Mouse (Mus musculus) c-Kit-positive CD71-positive TER-119-negative erythroid progenitor cells, embryonic 14.5 days (primary cell): ENCODE data around the gene Igfbp4.

Experiments
- DNase-seq: peaks from one replicate; pipeline ENCODE4 v3.0.0-alpha.2; 2013; ENCODE audit warnings: low read depth

The Igfbp4 gene

GRCm38 (mm10) chr11:99041051-99041729 lies at the start of gene Igfbp4:
Gene Igfbp4, plus strand, starts transcription at chr11:99041244.
- DNase-seq: no peak

- DNase-seq: no peak
Observed at GRCm38 (mm10) chr11:98995987-98996386, 45.1 kb upstream of the Igfbp4 start.

GRCm38 (mm10) chr11:98997659-98998058 lies 43.4 kb upstream of the Igfbp4 start:
- no peak for DNase-seq

GRCm38 (mm10) chr11:98998776-98999175 lies 42.3 kb upstream of the Igfbp4 start:
- no peak for DNase-seq

- DNase-seq: no peak
Observed at GRCm38 (mm10) chr11:98999243-98999642, 41.8 kb upstream of the Igfbp4 start.

GRCm38 (mm10) chr11:99006788-99007187 lies 34.3 kb upstream of the Igfbp4 start:
- no peak for DNase-seq

GRCm38 (mm10) chr11:99010124-99010523 lies 30.9 kb upstream of the Igfbp4 start:
- no peak for DNase-seq

GRCm38 (mm10) chr11:99010706-99011105 lies 30.3 kb upstream of the Igfbp4 start:
- no peak for DNase-seq

- DNase-seq: no peak
Observed at GRCm38 (mm10) chr11:99013856-99014255, 27.2 kb upstream of the Igfbp4 start.

GRCm38 (mm10) chr11:99019844-99020243 lies 21.2 kb upstream of the Igfbp4 start:
- no peak for DNase-seq

- DNase-seq: no peak
Observed at GRCm38 (mm10) chr11:99022384-99022933, 18.6 kb upstream of the Igfbp4 start.

GRCm38 (mm10) chr11:99023094-99023493 lies 17.9 kb upstream of the Igfbp4 start:
- no peak for DNase-seq

- peak; percentile 99 for DNase-seq
Observed at GRCm38 (mm10) chr11:99023500-99024467, 17.3 kb upstream of the Igfbp4 start, which contains the start of gene Top2a. Gene Top2a, minus strand, starts transcription at chr11:99024189.

GRCm38 (mm10) chr11:99024468-99025134 lies 16.4 kb upstream of the Igfbp4 start:
- DNase-seq: no peak

GRCm38 (mm10) chr11:99025878-99026277 lies 15.2 kb upstream of the Igfbp4 start:
- no peak for DNase-seq

GRCm38 (mm10) chr11:99026899-99027440 lies 14.1 kb upstream of the Igfbp4 start:
- no peak for DNase-seq

GRCm38 (mm10) chr11:99035350-99035749 lies 5.7 kb upstream of the Igfbp4 start:
- DNase-seq: no peak

- no peak for DNase-seq
Observed at GRCm38 (mm10) chr11:99036254-99036653, 4.8 kb upstream of the Igfbp4 start.

- peak; percentile 58 for DNase-seq
Observed at GRCm38 (mm10) chr11:99039782-99040181, 1.3 kb upstream of the Igfbp4 start.

GRCm38 (mm10) chr11:99040346-99040974 lies 584 bp upstream of the Igfbp4 start:
- no peak for DNase-seq
